Mouse (Mus musculus) embryonic facial prominence, embryonic 10.5 days (tissue): ENCODE measurements around the gene Elmo1. TPM values are rescaled to one million over a fixed set of nuclear protein-coding genes. Genes with fewer than 3 reads are reported as not detected.
A peak's percentile ranks its signal among the peaks of the same experiment; 100 is the strongest.

ENCODE experiments used
- DNase-seq: peaks from one replicate; pipeline ENCODE4 v3.0.0-alpha.2; 2017; ENCODE audit warnings: low spot score
- H3K27ac ChIP-seq: fragments of 300-500 bp; sonication (generic); replicated peaks from 2 replicates; pipeline ENCODE4 v1.5.1; 2016; ENCODE audit warnings: mild to moderate bottlenecking
- H3K27me3 ChIP-seq: fragments of 300-500 bp; sonication (generic); replicated peaks from 2 replicates; pipeline ENCODE4 v1.6.1; 2016; ENCODE audit warnings: low read depth, mild to moderate bottlenecking; ENCODE audit not compliant: poor library complexity, severe bottlenecking
- H3K36me3 ChIP-seq: fragments of 300-500 bp; sonication (generic); replicated peaks from 2 replicates; pipeline ENCODE4 v1.6.1; 2016; ENCODE audit warnings: mild to moderate bottlenecking, moderate library complexity
- H3K4me1 ChIP-seq: fragments of 300-500 bp; sonication (generic); 2 replicates; pipeline ENCODE4 v1.6.1; 2016
- H3K4me3 ChIP-seq: fragments of 300-500 bp; sonication (generic); 2 replicates; pipeline ENCODE4 v1.5.1; 2016; ENCODE audit warnings: mild to moderate bottlenecking, moderate library complexity
- H3K9me3 ChIP-seq: fragments of 300-500 bp; sonication (generic); 2 replicates; pipeline ENCODE4 v1.6.1; 2016; ENCODE audit warnings: mild to moderate bottlenecking
- WGBS: fragments of 180-500 bp; shearing (Covaris S2); methylation state at CpG from one replicate; pipeline ENCODE4 v1.1.7; 2016; 5-methylcytosine and 5-hydroxymethylcytosine counted together
- polyA plus RNA-seq: library from polyadenylated mRNA; unstranded; fragments of >200 nt; fragmentation: Nextera tagmentation; extraction: Ambion mirVana; gene quantifications from 2 replicates; pipeline ENCODE4 v1.2.1, GENCODE M21; 2016

Elmo1 gene
- polyA plus RNA-seq, 1 experiment from 2014 or later: 9.0 TPM

- H3K27ac ChIP-seq: no peak overlapping the region
- H3K9me3 ChIP-seq: no peaks in the 10 kb centered on the region
- no peaks in the 10 kb centered on the region for H3K36me3 ChIP-seq
- no peaks in the 10 kb centered on the region for H3K27me3 ChIP-seq
- no peak for DNase-seq
- no peak overlapping the region for H3K4me3 ChIP-seq
- H3K4me1 ChIP-seq: no peaks in the 10 kb centered on the region
- 90% methylated on average over 5 of the region's 5 CpGs for WGBS
Observed at GRCm38 (mm10) chr13:20063331-20063730, 27.1 kb upstream of the Elmo1 start.

GRCm38 (mm10) chr13:20072043-20072442 lies 18.4 kb upstream of the Elmo1 start:
- no peaks in the 10 kb centered on the region for H3K4me1 ChIP-seq
- H3K4me3 ChIP-seq: no peak overlapping the region
- no peaks in the 10 kb centered on the region for H3K36me3 ChIP-seq
- H3K9me3 ChIP-seq: no peaks in the 10 kb centered on the region
- no peak overlapping the region for H3K27ac ChIP-seq
- no peaks in the 10 kb centered on the region for H3K27me3 ChIP-seq
- DNase-seq: no peak

GRCm38 (mm10) chr13:20072994-20073393 lies 17.4 kb upstream of the Elmo1 start:
- Histone ChIP-seq H3K36me3 (no peaks in the 10 kb centered on the region), H3K4me1 (no peaks in the 10 kb centered on the region), H3K27ac (no peak overlapping the region), H3K27me3 (no peaks in the 10 kb centered on the region), H3K9me3 (no peaks in the 10 kb centered on the region), H3K4me3 (no peak overlapping the region)
- DNase-seq: no peak
- WGBS: 88% methylated on average over 5 of the region's 5 CpGs

GRCm38 (mm10) chr13:20076521-20076920 lies 13.9 kb upstream of the Elmo1 start:
- Histone ChIP-seq H3K27me3 (no peaks in the 10 kb centered on the region), H3K27ac (no peak overlapping the region), H3K4me1 (0 out of 2 replicates have a peak, but pooled peaks cover 4% of the 10 kb centered on the region), H3K4me3 (no peak overlapping the region), H3K9me3 (no peaks in the 10 kb centered on the region), H3K36me3 (no peaks in the 10 kb centered on the region)
- DNase-seq: no peak
- 88% methylated on average over 1 of the region's 1 CpGs for WGBS

- Histone ChIP-seq H3K27me3 (no peaks in the 10 kb centered on the region), H3K4me3 (no peak overlapping the region), H3K9me3 (no peaks in the 10 kb centered on the region), H3K27ac (no peak overlapping the region), H3K36me3 (no peaks in the 10 kb centered on the region), H3K4me1 (0 out of 2 replicates have a peak, but pooled peaks cover 4% of the 10 kb centered on the region)
- WGBS: 89% methylated on average over 3 of the region's 3 CpGs
- no peak for DNase-seq
Observed at GRCm38 (mm10) chr13:20077237-20077636, 13.2 kb upstream of the Elmo1 start.

GRCm38 (mm10) chr13:20090711-20091603 lies 561 bp downstream of the Elmo1 start:
- peaks cover 11% of the 10 kb centered on the region; the same call in 1 of the 2 replicates for H3K4me1 ChIP-seq
- peaks cover 37% of the 10 kb centered on the region for H3K27me3 ChIP-seq
- no peaks in the 10 kb centered on the region for H3K36me3 ChIP-seq
- H3K27ac ChIP-seq: peak overlapping the region; percentile 86
- peak; percentile 75 for DNase-seq
- peak overlapping the region; percentile 85 for H3K4me3 ChIP-seq
- H3K9me3 ChIP-seq: peaks cover 3% of the 10 kb centered on the region; the same call in 1 of the 2 replicates
- WGBS: under 1% methylated on average over 93 of the region's 93 CpGs

- Histone ChIP-seq H3K9me3 (peaks cover 3% of the 10 kb centered on the region; the same call in 1 of the 2 replicates), H3K4me3 (peak overlapping the region; percentile 85), H3K27me3 (peaks cover 37% of the 10 kb centered on the region), H3K4me1 (peaks cover 11% of the 10 kb centered on the region; the same call in 1 of the 2 replicates), H3K27ac (peak overlapping the region; percentile 86), H3K36me3 (no peaks in the 10 kb centered on the region)
- DNase-seq: no peak
- WGBS: 1% methylated on average over 10 of the region's 10 CpGs
Observed at GRCm38 (mm10) chr13:20091604-20091926, 1.2 kb downstream of the Elmo1 start.

- H3K9me3 ChIP-seq: peaks cover 3% of the 10 kb centered on the region; the same call in 1 of the 2 replicates
- peaks cover 18% of the 10 kb centered on the region for H3K4me1 ChIP-seq
- 91% methylated on average over 3 of the region's 3 CpGs for WGBS
- H3K36me3 ChIP-seq: no peaks in the 10 kb centered on the region
- H3K27ac ChIP-seq: no peak overlapping the region
- no peak for DNase-seq
- H3K4me3 ChIP-seq: no peak overlapping the region
- peaks cover 37% of the 10 kb centered on the region for H3K27me3 ChIP-seq
Observed at GRCm38 (mm10) chr13:20092301-20092700, 1.9 kb downstream of the Elmo1 start.

GRCm38 (mm10) chr13:20093307-20094045 lies 3.1 kb downstream of the Elmo1 start:
- Histone ChIP-seq H3K4me3 (no peak overlapping the region), H3K36me3 (no peaks in the 10 kb centered on the region), H3K27me3 (peaks cover 30% of the 10 kb centered on the region), H3K4me1 (peaks cover 27% of the 10 kb centered on the region), H3K27ac (no peak overlapping the region), H3K9me3 (no peaks in the 10 kb centered on the region)
- 70% methylated on average over 19 of the region's 19 CpGs for WGBS
- no peak for DNase-seq

- Histone ChIP-seq H3K27me3 (peaks cover 16% of the 10 kb centered on the region), H3K36me3 (no peaks in the 10 kb centered on the region), H3K27ac (no peak overlapping the region), H3K4me3 (no peak overlapping the region), H3K9me3 (no peaks in the 10 kb centered on the region), H3K4me1 (peaks cover 30% of the 10 kb centered on the region)
- DNase-seq: no peak
- WGBS: 93% methylated on average over 4 of the region's 4 CpGs
Observed at GRCm38 (mm10) chr13:20094916-20095700, 4.7 kb downstream of the Elmo1 start.

- Histone ChIP-seq H3K4me1 (peaks cover 25% of the 10 kb centered on the region), H3K4me3 (no peak overlapping the region), H3K9me3 (no peaks in the 10 kb centered on the region), H3K27me3 (peaks cover 11% of the 10 kb centered on the region; the same call in 1 of the 2 replicates), H3K36me3 (no peaks in the 10 kb centered on the region), H3K27ac (no peak overlapping the region)
- WGBS: 52% methylated on average over 5 of the region's 5 CpGs
- DNase-seq: no peak
Observed at GRCm38 (mm10) chr13:20097006-20097617, 6.7 kb downstream of the Elmo1 start.
